Mouse (Mus musculus) mesoderm, embryonic 11.5 days (tissue): ENCODE results near the gene Gm20532.

Experiments
- DNase-seq: peaks from one replicate; pipeline ENCODE4 v3.0.0-alpha.2; 2012; ENCODE audit warnings: low read depth, low spot score

Gm20532 gene

DNA sequence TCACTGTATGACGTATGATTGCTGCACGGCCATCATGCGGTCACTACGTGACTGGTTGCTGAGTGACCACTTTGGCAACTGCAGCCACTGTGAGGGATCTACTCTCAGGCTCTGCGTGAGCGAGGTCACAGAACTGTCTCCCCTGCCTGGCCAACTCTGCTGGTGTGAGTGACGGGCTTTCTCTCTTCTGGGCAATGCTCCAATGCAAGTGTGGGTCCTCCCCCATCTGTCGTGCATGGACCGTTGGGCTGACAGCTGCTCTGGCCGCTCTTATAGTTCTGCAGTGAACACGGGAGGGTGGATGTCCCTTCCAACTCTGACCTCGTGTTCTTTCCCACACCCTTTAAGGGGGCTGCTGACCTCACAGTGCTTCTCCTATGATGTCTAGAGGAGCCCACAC lies 13.0 kb upstream of the Gm20532 start:
- no peak for DNase-seq

GRCm38 (mm10) chr2:26573807-26574206 lies 12.6 kb upstream of the Gm20532 start:
- DNase-seq = no peak

DNA sequence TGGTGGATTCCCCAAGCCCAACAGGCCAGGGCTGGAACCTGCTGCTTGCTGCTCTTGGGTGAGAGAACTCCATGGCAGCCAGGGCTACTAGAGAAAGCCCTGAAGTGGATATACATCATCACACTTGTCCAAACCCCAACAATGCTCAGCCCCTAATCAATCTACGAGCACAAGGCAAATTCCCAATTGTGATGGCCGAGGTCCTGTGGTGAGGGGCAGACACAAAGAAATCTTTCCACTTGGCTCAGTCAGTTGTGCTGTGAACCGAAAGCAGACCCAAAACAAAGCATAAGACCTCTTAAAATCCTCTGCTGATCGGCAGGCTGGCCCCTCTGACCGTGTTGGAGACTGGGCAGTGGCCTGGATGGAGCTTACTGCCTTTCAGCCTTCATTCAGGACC lies 11.6 kb upstream of the Gm20532 start:
- DNase-seq = no peak

DNA sequence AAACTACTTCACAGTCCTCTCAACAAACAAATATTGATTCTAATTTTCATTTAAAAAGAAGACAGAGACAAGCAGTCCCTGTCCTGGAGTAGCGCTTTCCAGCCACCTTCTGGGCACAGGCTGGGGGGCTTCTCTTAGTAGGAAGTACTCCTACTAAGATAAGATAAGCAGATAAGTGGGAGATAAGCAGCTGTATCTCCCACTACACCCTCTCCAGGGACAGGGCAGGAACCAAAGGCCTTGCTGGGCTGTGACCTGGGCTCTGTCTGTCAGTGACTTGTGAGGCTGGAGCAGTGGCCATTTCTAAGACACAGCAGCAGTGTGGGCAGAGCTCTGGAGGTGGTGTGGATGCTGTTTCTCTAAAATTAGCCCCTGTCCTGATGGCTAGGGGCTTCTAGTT lies 11.1 kb upstream of the Gm20532 start:
- no peak for DNase-seq

DNA sequence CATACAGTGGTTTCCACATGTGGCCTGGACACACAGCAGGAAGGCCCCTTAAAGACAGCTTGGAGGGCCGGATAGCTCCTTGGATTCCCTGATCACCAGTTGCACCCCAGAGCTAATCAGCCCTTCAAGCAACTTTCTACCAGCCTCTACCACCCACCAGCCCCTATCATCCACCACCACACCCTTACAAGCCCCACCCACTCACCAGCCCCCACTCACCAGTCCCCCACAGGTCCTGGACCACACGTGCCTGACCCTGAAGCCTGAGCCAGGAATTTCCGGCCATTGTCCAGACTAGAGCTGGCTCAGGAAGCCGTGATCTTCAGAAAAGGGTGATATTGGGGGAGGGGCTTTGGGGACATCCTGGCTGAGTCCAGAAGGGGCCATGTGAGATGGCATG lies 10.6 kb upstream of the Gm20532 start:
- no peak for DNase-seq

DNA sequence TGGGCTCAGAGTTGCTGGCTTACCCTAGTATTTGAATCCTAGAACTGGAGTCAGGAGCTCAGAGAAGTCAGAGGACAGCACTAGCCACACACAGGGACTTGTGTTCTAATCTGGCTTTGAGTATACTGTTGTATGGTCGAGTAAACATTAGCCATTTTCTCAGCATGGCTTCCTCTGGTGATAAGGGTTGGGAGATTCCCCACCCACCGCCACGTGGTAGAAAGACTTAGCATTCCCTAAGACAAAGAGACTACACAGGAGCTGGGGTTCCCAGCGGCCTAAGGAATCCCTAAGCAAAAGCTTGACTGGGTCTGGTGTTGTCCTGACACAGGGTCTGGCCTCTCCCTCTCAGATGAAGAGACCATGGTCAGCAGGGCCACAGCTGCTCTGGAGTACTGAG lies 10.0 kb upstream of the Gm20532 start:
- no peak for DNase-seq

- DNase-seq = no peak
These were observed 8.1 kb upstream of the Gm20532 start for GRCm38 (mm10) chr2:26578369-26578768.

GRCm38 (mm10) chr2:26579714-26580113 lies 6.7 kb upstream of the Gm20532 start, which contains the start of gene Egfl7:
Gene Egfl7 (plus strand): TSS chr2:26580014.
- DNase-seq = no peak

- no peak for DNase-seq
These were observed 5.7 kb upstream of the Gm20532 start for GRCm38 (mm10) chr2:26580751-26581150.

- DNase-seq = no peak
These were observed 4.2 kb upstream of the Gm20532 start for GRCm38 (mm10) chr2:26582203-26582602.

GRCm38 (mm10) chr2:26582741-26583140 lies 3.7 kb upstream of the Gm20532 start:
- DNase-seq = no peak

GRCm38 (mm10) chr2:26583640-26584039 lies 2.8 kb upstream of the Gm20532 start:
- DNase-seq = no peak

DNA sequence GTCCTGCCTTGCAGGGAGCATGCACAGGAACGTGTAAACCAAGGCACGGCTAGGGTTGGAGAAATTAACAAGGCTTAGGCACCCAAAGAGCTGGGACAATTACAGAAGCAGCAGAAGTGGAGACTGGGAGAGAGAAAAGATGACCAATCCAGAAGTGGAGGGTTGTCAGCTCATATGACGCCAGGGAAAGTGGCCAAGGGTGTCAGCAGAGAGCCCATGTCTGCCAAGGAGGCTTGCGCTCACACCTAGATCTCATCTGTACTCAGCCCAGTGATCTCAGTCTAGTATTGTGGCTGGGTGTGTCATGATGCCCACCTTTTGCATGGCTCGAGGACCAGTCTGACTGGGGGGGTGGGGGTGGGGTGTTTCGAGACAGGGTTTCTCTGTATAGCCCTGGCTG lies 726 bp upstream of the Gm20532 start:
- DNase-seq = no peak

DNA sequence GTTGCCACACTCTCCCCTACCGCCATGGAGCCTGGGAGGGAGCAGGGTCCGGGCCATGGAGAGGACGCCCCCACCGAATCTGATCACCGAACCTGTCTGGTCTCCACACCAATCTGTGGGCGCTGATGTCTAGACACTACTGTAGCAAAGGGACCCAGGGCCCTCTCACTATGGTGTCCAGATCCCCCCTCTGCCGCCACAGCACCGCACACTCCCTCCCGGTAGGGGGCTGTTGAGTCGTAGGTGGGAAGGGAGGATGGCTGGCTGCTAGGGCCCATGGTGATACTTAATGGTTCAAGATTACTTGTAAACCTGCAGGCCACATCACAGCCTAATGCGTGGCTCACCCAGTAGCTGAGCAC lies 586 bp downstream of the Gm20532 start:
- no peak for DNase-seq

DNA sequence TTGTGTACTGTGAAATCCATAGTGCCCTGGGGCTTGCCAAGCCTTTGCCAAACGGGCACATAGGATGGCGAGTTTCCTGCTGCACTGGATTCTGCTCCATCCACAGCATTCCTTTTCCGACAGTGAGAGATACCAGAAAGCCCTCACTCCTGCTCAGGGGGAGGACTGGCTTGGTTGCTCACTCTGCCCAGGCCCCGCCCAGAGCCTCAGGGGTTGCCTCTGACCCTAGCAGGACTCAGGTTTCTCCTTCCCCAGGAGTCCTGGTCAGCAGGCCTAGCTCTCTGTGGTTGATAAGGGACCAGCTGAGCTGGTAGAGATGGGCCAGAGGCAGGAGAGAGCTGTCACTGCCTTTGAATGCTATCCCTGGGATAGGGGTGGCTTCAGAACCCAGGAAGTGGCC lies 2.1 kb downstream of the Gm20532 start:
- no peak for DNase-seq

- no peak for DNase-seq
These were observed 2.8 kb downstream of the Gm20532 start for GRCm38 (mm10) chr2:26589284-26589683.

GRCm38 (mm10) chr2:26590282-26590681 lies 3.8 kb downstream of the Gm20532 start:
- no peak for DNase-seq

- no peak for DNase-seq
These were observed 4.5 kb downstream of the Gm20532 start for GRCm38 (mm10) chr2:26590962-26591361.

- no peak for DNase-seq
These were observed 5.0 kb downstream of the Gm20532 start for GRCm38 (mm10) chr2:26591416-26591815.

DNA sequence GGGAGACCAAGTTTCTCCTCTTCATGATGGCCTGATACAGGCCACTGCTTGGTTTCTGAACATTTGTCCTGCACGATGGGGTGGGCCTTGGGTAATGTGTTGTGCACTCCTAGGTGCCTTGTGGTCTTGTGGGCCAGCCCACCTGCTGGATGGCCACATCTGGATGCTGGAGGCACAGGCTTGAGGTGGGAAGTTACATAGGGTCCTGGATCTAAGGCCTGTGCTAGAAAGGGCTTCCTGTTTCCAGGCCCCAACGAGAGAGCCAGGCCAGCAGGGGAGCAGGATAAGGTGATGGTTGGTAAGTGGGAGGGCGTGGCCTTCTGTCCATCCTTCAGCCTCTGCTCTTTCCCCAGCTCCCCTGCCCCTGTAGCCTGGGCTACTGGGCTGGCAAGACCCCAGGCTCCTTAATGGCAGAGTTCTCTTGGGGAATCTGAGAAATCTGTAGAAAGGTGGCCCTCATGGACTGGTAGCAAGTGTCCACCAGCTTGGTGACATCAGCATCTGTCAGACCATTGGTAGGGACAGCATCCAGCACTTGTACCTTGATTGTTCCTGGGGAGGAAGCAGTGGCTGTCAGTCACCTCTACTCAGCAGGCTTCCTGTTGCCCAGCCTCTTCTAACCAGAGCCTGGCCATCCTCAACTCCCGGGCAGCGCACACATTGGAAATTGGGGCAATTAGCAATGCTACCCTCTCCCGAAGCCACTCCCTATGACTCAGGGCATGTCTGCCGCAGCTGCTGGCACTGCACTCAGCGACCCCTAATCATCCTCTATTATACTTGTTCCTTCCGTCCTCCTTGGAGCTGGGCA lies 7.0 kb downstream of the Gm20532 start:
- DNase-seq = no peak

DNA sequence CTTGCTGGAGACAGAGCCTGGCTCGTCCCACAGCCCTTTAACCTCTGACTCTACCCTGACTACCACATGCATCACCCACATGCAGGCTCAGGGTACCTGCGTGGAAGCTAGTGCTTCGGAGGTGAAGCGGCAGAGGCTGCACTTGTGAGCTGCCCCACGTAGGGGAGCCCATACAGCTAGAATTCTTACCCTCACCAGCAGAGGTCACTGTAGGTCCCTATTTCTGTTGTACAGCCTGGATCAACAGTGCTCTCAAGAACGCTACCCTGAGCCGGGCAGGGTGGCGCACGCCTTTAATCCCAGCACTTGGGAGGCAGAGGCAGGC lies 7.5 kb downstream of the Gm20532 start:
- DNase-seq = peak; percentile 55

GRCm38 (mm10) chr2:26594461-26594933 lies 8.1 kb downstream of the Gm20532 start:
- DNase-seq = no peak

GRCm38 (mm10) chr2:26594934-26595724 lies 8.7 kb downstream of the Gm20532 start:
- no peak for DNase-seq
